Mouse (Mus musculus) Patski (cell line): ENCODE measurements around the gene Adamtsl4. TPM values are rescaled to one million over a fixed set of nuclear protein-coding genes. Genes with fewer than 3 reads are reported as not detected.

Experiments used
- ATAC-seq: fragments of 100-300 bp; one replicate; pipeline ENCODE4 v1.8.0; 2021
- CTCF ChIA-PET: fragments of 350-600 bp; sonication (Branson Sonifier 250); formaldehyde crosslinking; loops from one replicate; lab custom pipeline; 2022; ENCODE audit warnings: inconsistent platforms; lab: Charles Lee
- POLR2A ChIA-PET: fragments of 350-600 bp; sonication (Branson Sonifier 250); formaldehyde crosslinking; loops from one replicate; lab custom pipeline; 2022; ENCODE audit warnings: antibody characterized with exemption, inconsistent platforms; lab: Charles Lee
- DNase-seq: peaks from one replicate; pipeline ENCODE4 v3.0.0-alpha.2; 2011; ENCODE audit warnings: low read depth, low spot score
- H3K27me3 ChIP-seq: fragments of 371-371 bp; one replicate; pipeline ENCODE4 v1.5.1; 2021
- CTCF ChIP-seq: fragments of 100-300 bp; IDR thresholded peaks from one replicate; pipeline ENCODE4 v1.5.1; 2021
- in situ Hi-C: fragments of 300-500 bp; cut with MboI; formaldehyde crosslinking; loops from 3 replicates; pipeline ENCODE4 v1.11.1; 2018; ENCODE audit warnings: low pct_unique_long_range_greater_than_20kb, mixed read lengths
- polyA plus RNA-seq: library from polyadenylated mRNA; unstranded; gene quantifications from one replicate; pipeline ENCODE4 v1.2.3, GENCODE M21; 2021

Gene Adamtsl4
- polyA plus RNA-seq, 1 experiment from 2014 or later: 39.5 TPM

DNA sequence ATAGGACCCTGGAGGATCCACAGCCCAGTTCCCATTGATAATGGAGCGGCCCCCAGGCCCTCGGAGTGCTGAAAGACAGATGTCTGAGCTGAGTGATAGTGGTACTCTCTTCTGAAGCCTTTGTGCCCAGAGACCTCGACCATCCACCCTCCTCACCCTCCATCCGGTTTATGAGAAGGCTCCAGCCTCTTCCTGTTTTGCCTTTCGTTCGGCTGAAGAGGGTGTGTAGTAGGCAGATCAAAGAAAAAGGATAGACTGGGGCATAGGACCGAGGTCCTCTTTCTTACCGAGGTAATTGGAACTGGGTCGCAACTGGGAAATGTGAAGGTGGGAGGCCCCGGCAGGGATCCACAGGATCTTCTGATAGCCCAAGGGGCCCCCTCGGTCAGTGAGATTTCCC lies 6.4 kb downstream of the Adamtsl4 start:
- no peak for TF ChIP-seq CTCF
- no peak for DNase-seq
- POLR2A ChIA-PET: interaction anchor here (1.7 kb wide), 1 partner anchor 18 kb away, joined by 5 read pairs; no protein-coding TSS in a partner anchor
- CTCF ChIA-PET: no interaction called here
- in situ Hi-C loops: no loop called here
- H3K27me3 ChIP-seq: no peaks in the 10 kb centered on the region
- no peak for ATAC-seq

DNA sequence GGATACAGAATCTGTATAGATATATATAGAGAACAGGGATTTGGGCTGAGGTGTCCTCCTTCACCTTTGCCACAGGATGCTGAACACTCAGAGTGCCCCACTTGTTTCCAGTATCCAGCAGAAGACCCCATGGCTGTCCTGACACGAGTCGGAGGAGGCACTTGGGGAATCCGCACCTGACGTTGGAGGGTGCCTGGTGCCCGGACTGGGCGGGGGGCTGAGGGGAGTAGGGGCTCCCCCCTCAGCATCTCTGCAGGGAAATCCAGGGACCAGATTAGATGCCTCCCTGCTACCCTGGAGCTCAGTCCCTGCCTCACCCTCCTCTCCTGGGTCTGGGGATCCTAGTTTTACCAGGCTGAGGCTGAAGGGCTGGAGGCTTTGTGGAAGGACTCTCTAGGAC lies 7.0 kb downstream of the Adamtsl4 start:
- CTCF ChIA-PET: interaction anchor here (1.3 kb wide), 1 partner anchor 53 kb away, joined by 4 read pairs; no protein-coding TSS in a partner anchor
- DNase-seq: no peak

DNA sequence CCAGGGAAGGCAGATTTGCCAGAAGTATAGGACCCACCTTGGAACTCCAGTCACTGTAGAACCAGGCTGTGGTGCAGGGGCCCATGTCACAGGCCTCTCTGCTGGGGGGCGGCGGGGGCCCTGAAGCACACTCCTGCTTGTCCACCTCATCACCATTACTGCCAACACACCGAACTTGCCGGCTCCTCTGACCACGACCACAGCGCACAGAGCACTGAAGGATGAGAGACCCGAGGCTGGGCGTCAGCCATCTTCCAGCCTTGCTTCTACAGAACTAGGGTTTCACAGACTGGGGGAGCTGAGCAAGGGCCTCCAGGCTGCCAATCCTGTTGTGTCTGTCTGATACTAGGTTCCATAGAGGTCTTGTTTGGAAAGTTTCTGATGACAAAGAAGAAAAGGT lies 8.2 kb downstream of the Adamtsl4 start:
- no peak for DNase-seq
- in situ Hi-C loops: no loop called here
- ChIA-PET POLR2A (interaction anchor here (0.6 to 1.3 kb wide), 2 partner anchors 12 to 179 kb away, joined by 3 to 4 read pairs; no protein-coding TSS in a partner anchor), CTCF (interaction anchor here (1.3 kb wide), 1 partner anchor 54 kb away, joined by 4 read pairs; no protein-coding TSS in a partner anchor)
- no peaks in the 10 kb centered on the region for H3K27me3 ChIP-seq
- no peak for ATAC-seq
- no peak for TF ChIP-seq CTCF

More for the DNA sequence above, 7.0 kb downstream of the Adamtsl4 start:
- in situ Hi-C loops: no loop called here
- POLR2A ChIA-PET: interaction anchor here (1.3 to 1.7 kb wide), 2 partner anchors 13 to 17 kb away, joined by 3 to 5 read pairs; no protein-coding TSS in a partner anchor
- no peak for TF ChIP-seq CTCF
- ATAC-seq: no peak
- H3K27me3 ChIP-seq: no peaks in the 10 kb centered on the region

DNA sequence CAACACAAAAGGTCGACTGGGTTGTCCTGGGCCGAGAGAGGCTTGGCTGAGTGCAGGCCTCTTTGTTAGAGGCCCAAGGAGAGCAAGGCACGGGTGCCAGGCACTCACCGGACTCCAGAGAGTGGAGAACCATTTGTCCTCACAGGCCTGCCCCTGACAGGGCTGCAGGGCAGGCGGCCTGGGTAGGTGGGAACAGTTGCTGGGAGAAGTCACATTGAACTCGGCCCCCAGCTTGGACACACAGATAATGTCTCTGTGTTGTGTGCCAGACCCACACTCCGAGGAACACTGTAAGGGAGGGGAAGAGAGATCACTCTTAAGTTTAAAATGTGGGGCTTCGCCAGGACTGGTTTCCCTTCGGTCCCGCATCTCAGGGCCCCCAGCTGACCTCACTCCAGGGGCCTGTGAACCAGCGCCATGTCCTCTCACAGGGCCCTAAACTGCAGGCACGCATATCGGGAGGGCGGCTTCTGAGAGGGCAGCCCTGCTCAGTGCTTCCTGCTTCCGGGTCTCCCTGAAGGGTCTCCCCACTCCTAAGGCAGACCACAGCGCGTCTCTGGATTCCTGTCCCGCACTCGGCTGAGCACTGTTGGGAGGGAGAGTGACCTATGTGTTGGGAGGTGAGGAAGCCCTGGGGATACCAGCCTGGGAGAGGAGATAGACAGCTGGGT lies 10.2 kb downstream of the Adamtsl4 start:
- no peaks in the 10 kb centered on the region for H3K27me3 ChIP-seq
- no peak for DNase-seq
- ChIA-PET CTCF (interaction anchor here (0.7 to 5.0 kb wide), 12 partner anchors 10 to 159 kb away, joined by 3 to 58 read pairs (median 10); partner anchors contain the start of gene Adamtsl4), POLR2A (interaction anchor here (0.7 to 8.9 kb wide), 4 partner anchors 8 to 17 kb away, joined by 3 to 109 read pairs (median 5); partner anchors contain the start of gene Mcl1)
- no peak for ATAC-seq
- in situ Hi-C loops: no loop called here
- TF ChIP-seq CTCF: no peak

DNA sequence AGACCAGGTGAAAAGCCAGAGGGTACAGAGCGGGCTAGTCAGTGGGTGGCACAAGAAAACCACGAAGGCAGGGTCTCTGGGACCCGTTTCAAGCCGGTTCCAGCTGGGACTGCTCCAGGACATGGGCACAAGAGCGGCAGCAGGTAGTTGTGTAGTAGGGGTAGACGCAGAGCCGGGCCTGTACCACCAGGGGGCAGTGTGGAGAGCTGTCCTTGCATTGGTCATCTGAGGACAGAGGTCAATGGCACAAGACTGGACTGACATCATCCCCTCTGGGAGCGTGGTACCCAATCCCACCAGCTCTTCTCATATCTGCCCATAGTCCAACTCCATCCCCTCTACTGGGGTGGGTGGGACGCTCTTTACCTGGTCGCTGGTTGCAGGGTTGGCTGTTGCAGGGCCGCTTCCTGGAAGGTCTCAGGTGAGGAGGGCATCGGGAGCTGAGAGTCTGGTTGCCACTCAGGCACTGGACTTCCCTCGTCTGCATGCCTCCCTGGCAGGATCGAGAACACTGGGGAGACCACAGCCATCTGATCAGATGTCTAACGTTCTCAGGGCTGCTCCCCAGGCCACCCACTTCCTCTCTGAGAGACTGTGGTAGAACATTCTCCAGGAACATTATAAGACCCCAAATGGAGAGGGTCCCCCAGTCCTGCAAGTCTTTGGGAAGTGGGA lies 10.8 kb downstream of the Adamtsl4 start:
- CTCF ChIA-PET: interaction anchor here (0.8 to 5.0 kb wide), 21 partner anchors 9 to 159 kb away, joined by 3 to 58 read pairs (median 6); partner anchors contain the start of gene Adamtsl4
- no peak for DNase-seq
- TF ChIP-seq CTCF: no peak
- no peak for ATAC-seq
- no peaks in the 10 kb centered on the region for H3K27me3 ChIP-seq
- in situ Hi-C loops: no loop called here
- POLR2A ChIA-PET: interaction anchor here (0.7 to 8.9 kb wide), 4 partner anchors 9 to 17 kb away, joined by 3 to 109 read pairs (median 8); partner anchors contain the start of genes Adamtsl4 and Mcl1

DNA sequence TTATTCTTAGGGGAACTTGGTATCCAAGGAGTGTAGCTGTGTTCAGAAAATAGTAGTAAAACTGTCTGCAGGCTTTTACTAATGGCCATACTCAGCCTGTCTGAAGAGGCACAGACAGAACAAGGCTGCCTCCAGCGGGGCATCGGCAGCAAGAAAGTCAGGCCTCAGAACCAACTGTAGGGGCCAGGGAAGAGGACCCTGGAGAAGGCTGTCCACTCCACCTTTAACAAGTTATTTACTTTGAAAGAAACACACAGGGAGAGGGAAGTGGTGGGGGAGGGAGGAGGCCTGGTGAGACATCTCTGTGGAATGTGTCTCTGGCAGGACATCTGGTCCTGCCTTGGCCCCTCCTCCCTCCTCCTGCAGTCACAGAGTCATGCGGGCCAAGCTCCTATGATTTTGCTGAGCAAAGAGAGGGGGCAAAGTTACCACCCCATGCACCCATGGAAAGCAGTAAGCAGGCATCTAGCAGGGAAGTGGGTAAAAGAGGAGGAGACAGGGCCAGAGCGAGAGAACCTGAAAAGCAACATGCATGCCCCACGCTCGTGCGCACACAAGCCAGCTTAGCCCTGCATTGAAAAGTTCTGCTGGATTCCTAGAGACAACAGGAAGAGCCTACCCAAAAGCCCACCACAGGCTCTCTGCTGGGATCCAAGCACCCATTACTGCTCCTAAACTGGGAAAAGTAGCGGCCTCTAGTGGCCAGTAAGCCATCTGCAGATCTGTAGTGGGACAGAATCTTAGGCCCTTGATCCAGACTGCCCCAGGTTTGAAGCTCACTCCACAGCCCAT lies 12.2 kb downstream of the Adamtsl4 start:
- CTCF ChIA-PET: interaction anchor here (0.8 to 5.0 kb wide), 24 partner anchors 8 to 183 kb away, joined by 3 to 58 read pairs (median 4); partner anchors contain the start of genes Adamtsl4, Ecm1 and Ensa
- no peak for TF ChIP-seq CTCF
- ATAC-seq: peak; percentile 69
- H3K27me3 ChIP-seq: no peaks in the 10 kb centered on the region
- POLR2A ChIA-PET: interaction anchor here (1.2 to 8.9 kb wide), 5 partner anchors 10 to 51 kb away, joined by 5 to 109 read pairs (median 7); partner anchors contain the start of genes Adamtsl4, Ensa and Mcl1
- in situ Hi-C loops: no loop called here
- DNase-seq: peak; percentile 98

DNA sequence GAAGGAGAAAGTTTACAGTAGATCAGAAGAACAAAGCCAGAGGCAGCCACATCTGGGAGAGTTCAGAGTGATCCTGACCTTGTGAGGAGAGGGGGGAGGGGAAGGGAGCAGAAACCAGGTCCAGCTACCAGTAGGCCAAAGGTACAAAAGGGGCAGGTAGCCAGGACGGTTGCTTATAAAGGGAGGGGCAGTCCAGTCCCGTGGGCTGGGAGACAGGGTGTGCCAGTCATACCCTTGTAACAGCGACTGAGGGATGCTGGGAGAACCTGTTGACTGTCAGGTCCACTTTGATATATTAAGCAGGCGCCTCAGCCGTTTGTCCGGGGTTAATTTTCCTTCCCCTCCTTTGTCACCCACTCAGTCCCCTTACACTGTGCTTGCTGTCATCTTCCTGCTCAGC lies 12.9 kb downstream of the Adamtsl4 start:
- ChIA-PET CTCF (interaction anchor here (0.9 to 5.0 kb wide), 15 partner anchors 11 to 157 kb away, joined by 3 to 58 read pairs (median 5); partner anchors contain the start of genes Adamtsl4, Ecm1 and Ensa), POLR2A (interaction anchor here (1.2 to 8.9 kb wide), 3 partner anchors 12 to 50 kb away, joined by 5 to 109 read pairs (median 8); partner anchors contain the start of genes Adamtsl4, Ensa and Mcl1)
- H3K27me3 ChIP-seq: no peaks in the 10 kb centered on the region
- DNase-seq (no peak), ATAC-seq (no peak)
- no peak for TF ChIP-seq CTCF
- in situ Hi-C loops: no loop called here

DNA sequence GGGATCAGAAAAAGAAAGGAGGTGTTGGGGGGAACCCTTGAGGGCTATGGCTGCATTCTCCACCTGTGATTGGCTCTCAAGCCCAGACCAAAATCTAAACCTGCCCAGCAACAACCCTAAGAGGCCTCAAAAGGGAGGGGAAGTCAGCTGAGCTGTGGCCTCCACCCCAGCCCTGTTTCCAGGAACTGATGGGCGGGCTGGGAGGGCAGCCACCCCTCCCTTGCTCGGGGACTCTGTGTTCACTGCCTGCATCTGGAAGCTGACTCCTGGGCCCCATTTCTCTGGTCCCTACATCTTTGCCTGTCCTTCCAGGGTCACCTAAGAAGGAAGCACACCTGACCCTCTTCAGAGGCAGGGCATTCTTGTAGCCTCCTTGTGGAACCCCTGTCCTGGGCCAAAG lies 13.5 kb downstream of the Adamtsl4 start:
- ChIA-PET POLR2A (interaction anchor here (8.9 kb wide), 1 partner anchor 11 kb away, joined by 109 read pairs; the partner anchor contains the start of gene Mcl1), CTCF (interaction anchor here (1.5 to 5.0 kb wide), 4 partner anchors 10 to 41 kb away, joined by 4 to 58 read pairs (median 35); partner anchors contain the start of gene Adamtsl4)
- DNase-seq (no peak), ATAC-seq (no peak)
- H3K27me3 ChIP-seq: no peaks in the 10 kb centered on the region
- TF ChIP-seq CTCF: no peak
- in situ Hi-C loops: no loop called here

DNA sequence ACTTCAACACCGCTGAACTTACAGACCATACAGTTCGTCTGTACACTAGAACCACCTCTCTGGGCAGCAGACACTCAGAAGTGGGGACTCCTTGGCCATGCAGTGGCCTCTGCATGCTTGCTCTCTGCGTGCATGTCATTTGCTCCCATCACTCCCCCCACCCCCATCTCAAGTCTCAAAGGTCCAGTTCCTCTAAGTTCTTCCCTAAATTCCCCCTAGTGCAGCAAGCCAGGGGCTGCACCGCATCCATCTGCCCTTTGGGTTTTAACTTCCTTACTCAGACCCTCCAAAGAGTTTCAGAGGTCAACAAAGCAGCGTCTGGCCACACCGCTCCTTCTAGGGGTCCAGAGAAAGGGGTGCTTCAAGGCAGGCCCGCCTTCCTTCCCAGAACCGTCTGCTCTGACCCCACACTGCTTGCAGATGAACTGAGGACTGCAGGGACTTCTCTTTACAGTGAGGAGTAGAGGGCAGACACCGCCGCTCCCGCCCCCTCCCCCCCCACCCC lies 14.0 kb downstream of the Adamtsl4 start:
- DNase-seq: no peak
- POLR2A ChIA-PET: interaction anchor here (0.9 to 8.9 kb wide), 2 partner anchors 11 to 14 kb away, joined by 3 to 109 read pairs; partner anchors contain the start of genes Adamtsl4 and Mcl1
- H3K27me3 ChIP-seq: no peaks in the 10 kb centered on the region
- no peak for ATAC-seq
- TF ChIP-seq CTCF: no peak
- in situ Hi-C loops: no loop called here
- CTCF ChIA-PET: interaction anchor here (1.0 to 1.4 kb wide), 3 partner anchors 12 to 41 kb away, joined by 3 to 5 read pairs (median 3); no protein-coding TSS in a partner anchor
